Mouse (Mus musculus): ENCODE results near the gene Dchs1. TPM values are rescaled to one million over a fixed set of nuclear protein-coding genes. Genes with fewer than 3 reads are reported as not detected.
"Not testable (repeated sequence)": the region's sequence is repeated elsewhere in the genome, so short reads cannot be mapped to it uniquely, and the experiment has no call there.

The Dchs1 gene
- polyA plus RNA-seq, 1 experiment = 3.2 TPM

GRCm38 (mm10) chr7:105736264-105736901 is 51.1 kb downstream of the Dchs1 start, which contains the start of gene Ilk:
TSS of gene Ilk (plus strand) at chr7:105736592.
- peaks cover 3% of the 10 kb centered on the region for H3K4me1 ChIP-seq (ENCODE audit: control insufficient read depth, insufficient read depth, low read length)
- no peaks in the 10 kb centered on the region for H3K27me3 ChIP-seq (ENCODE audit: control insufficient read depth, insufficient read depth, low read length)
- H3K36me3 ChIP-seq (ENCODE audit: control insufficient read depth, insufficient read depth, low read length) = no peaks in the 10 kb centered on the region
- peak within 1 kb of the TSS; percentile 89 for H3K27ac ChIP-seq (ENCODE audit: control insufficient read depth, insufficient read depth, low read depth, low read length)
- peak within 1 kb of the TSS; percentile 91 for H3K4me3 ChIP-seq (ENCODE audit: control insufficient read depth, low read depth, low read length)
- TF ChIP-seq CTCF (IDR thresholded peaks at IDR 0.05; ENCODE audit: control insufficient read depth, insufficient read depth, insufficient replicate concordance, low read depth, low read length) (0 out of 2 replicates have a peak, but pooled peaks have one; percentile 2), POLR2A (IDR thresholded peaks at IDR 0.05; ENCODE audit: control insufficient read depth, low read depth, low read length) (peak; percentile 75; the same call in 1 of the 2 replicates)

GRCm38 (mm10) chr7:105735464-105735863 is 52.0 kb downstream of the Dchs1 start:
- H3K4me3 ChIP-seq (ENCODE audit: control insufficient read depth, low read depth, low read length); H3K27ac ChIP-seq (ENCODE audit: control insufficient read depth, insufficient read depth, low read depth, low read length); H3K27me3 ChIP-seq (ENCODE audit: control insufficient read depth, insufficient read depth, low read length); H3K4me1 ChIP-seq (ENCODE audit: control insufficient read depth, insufficient read depth, low read length); H3K36me3 ChIP-seq (ENCODE audit: control insufficient read depth, insufficient read depth, low read length): not testable (repeated sequence)

DNA sequence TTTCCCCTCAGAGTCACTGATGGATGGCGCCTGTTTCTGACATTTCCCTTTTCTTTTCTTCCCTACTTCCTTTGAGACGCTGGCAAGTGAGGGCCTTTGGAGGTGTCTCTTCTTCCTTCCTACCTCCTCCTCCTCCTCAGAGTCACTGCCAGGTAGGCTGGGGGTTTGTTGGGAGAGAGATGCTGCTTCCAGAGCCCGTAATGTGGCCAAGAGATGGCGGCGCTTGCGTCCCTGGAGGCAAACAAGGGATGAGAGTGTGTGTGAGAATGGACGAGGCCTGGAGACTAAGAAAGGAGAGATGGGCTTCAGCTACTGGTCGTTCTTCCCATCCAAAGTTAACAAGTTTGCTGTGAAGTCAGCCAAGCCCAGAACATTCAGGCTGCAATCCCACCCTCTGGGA is 52.6 kb downstream of the Dchs1 start:
- no peak overlapping the region for H3K27ac ChIP-seq (ENCODE audit: control insufficient read depth, insufficient read depth, low read depth, low read length)
- H3K27me3 ChIP-seq (ENCODE audit: control insufficient read depth, insufficient read depth, low read length) = no peaks in the 10 kb centered on the region
- no peak overlapping the region for H3K4me3 ChIP-seq (ENCODE audit: control insufficient read depth, low read depth, low read length)
- no peaks in the 10 kb centered on the region for H3K36me3 ChIP-seq (ENCODE audit: control insufficient read depth, insufficient read depth, low read length)
- TF ChIP-seq CTCF (IDR thresholded peaks at IDR 0.05; ENCODE audit: control insufficient read depth, insufficient read depth, insufficient replicate concordance, low read depth, low read length) (no peak), POLR2A (IDR thresholded peaks at IDR 0.05; ENCODE audit: control insufficient read depth, low read depth, low read length) (no peak)
- H3K4me1 ChIP-seq (ENCODE audit: control insufficient read depth, insufficient read depth, low read length) = peaks cover 3% of the 10 kb centered on the region

GRCm38 (mm10) chr7:105733836-105734235 is 53.6 kb downstream of the Dchs1 start:
- TF ChIP-seq POLR2A (IDR thresholded peaks at IDR 0.05; ENCODE audit: control insufficient read depth, low read depth, low read length) (no peak), CTCF (IDR thresholded peaks at IDR 0.05; ENCODE audit: control insufficient read depth, insufficient read depth, insufficient replicate concordance, low read depth, low read length) (no peak)
- H3K4me1 ChIP-seq (ENCODE audit: control insufficient read depth, insufficient read depth, low read length) = peaks cover 3% of the 10 kb centered on the region
- no peak overlapping the region for H3K4me3 ChIP-seq (ENCODE audit: control insufficient read depth, low read depth, low read length)
- no peak overlapping the region for H3K27ac ChIP-seq (ENCODE audit: control insufficient read depth, insufficient read depth, low read depth, low read length)
- no peaks in the 10 kb centered on the region for H3K36me3 ChIP-seq (ENCODE audit: control insufficient read depth, insufficient read depth, low read length)
- no peaks in the 10 kb centered on the region for H3K27me3 ChIP-seq (ENCODE audit: control insufficient read depth, insufficient read depth, low read length)

DNA sequence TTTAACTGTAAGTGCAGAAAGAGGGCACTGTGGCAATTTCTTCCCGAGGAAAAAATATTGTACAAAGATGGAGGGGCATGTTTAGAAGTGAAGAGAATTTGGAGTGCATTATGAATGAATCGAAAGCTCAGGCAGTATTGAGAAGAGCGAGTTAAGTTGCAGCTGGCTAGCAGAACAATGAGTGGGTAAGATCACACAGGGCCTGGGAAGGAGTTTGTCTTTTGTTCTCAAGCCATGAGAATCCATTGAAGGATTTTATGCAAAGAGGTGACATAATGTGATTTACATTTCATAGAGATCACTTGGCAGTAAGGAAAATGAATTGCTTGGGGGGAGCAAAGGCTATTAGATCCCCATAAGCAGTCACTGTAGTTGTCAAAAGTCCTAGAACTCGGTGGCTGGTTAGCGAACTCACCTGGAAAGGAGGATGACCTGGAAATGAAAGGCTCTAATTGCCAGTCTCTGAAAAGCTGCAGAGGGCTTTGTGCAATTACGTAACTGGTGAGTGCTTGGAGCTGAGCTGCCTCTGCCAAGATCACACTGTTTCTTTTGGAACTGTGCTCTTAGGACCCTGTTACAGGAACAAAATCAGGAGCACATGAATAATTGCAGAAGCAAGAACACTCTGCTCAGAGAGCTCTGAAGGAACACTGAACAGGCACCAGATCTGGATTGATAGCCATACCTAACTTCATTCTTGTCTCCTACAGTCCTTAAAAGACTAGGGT is 58.6 kb downstream of the Dchs1 start:
- no peaks in the 10 kb centered on the region for H3K4me1 ChIP-seq (ENCODE audit: control insufficient read depth, insufficient read depth, low read length)
- H3K27ac ChIP-seq (ENCODE audit: control insufficient read depth, insufficient read depth, low read depth, low read length) = peak overlapping the region; percentile 30; the same call in 1 of the 2 replicates
- H3K36me3 ChIP-seq (ENCODE audit: control insufficient read depth, insufficient read depth, low read length) = no peaks in the 10 kb centered on the region
- H3K27me3 ChIP-seq (ENCODE audit: control insufficient read depth, insufficient read depth, low read length) = no peaks in the 10 kb centered on the region
- TF ChIP-seq CTCF (IDR thresholded peaks at IDR 0.05; ENCODE audit: control insufficient read depth, insufficient read depth, insufficient replicate concordance, low read depth, low read length) = no peak
- no peak for TF ChIP-seq POLR2A (IDR thresholded peaks at IDR 0.05; ENCODE audit: control insufficient read depth, low read depth, low read length)
- H3K4me3 ChIP-seq (ENCODE audit: control insufficient read depth, low read depth, low read length) = no peak overlapping the region

- H3K27me3 ChIP-seq (ENCODE audit: control insufficient read depth, insufficient read depth, low read length) = no peaks in the 10 kb centered on the region
- no peaks in the 10 kb centered on the region for H3K4me1 ChIP-seq (ENCODE audit: control insufficient read depth, insufficient read depth, low read length)
- H3K36me3 ChIP-seq (ENCODE audit: control insufficient read depth, insufficient read depth, low read length) = no peaks in the 10 kb centered on the region
- H3K4me3 ChIP-seq (ENCODE audit: control insufficient read depth, low read depth, low read length) = no peak overlapping the region
- TF ChIP-seq CTCF (IDR thresholded peaks at IDR 0.05; ENCODE audit: control insufficient read depth, insufficient read depth, insufficient replicate concordance, low read depth, low read length) (no peak), POLR2A (IDR thresholded peaks at IDR 0.05; ENCODE audit: control insufficient read depth, low read depth, low read length) (no peak)
- no peak overlapping the region for H3K27ac ChIP-seq (ENCODE audit: control insufficient read depth, insufficient read depth, low read depth, low read length)
Observed at GRCm38 (mm10) chr7:105726980-105727325, 60.5 kb downstream of the Dchs1 start.

GRCm38 (mm10) chr7:105726144-105726979 is 61.1 kb downstream of the Dchs1 start:
- Histone ChIP-seq H3K4me3 (ENCODE audit: control insufficient read depth, low read depth, low read length) (no peak overlapping the region), H3K27me3 (ENCODE audit: control insufficient read depth, insufficient read depth, low read length) (no peaks in the 10 kb centered on the region), H3K36me3 (ENCODE audit: control insufficient read depth, insufficient read depth, low read length) (no peaks in the 10 kb centered on the region), H3K27ac (ENCODE audit: control insufficient read depth, insufficient read depth, low read depth, low read length) (no peak overlapping the region), H3K4me1 (ENCODE audit: control insufficient read depth, insufficient read depth, low read length) (no peaks in the 10 kb centered on the region)
- no peak for TF ChIP-seq POLR2A (IDR thresholded peaks at IDR 0.05; ENCODE audit: control insufficient read depth, low read depth, low read length)
- no peak for TF ChIP-seq CTCF (IDR thresholded peaks at IDR 0.05; ENCODE audit: control insufficient read depth, insufficient read depth, insufficient replicate concordance, low read depth, low read length)
